Mouse (Mus musculus) layer of hippocampus, adult 9-11 months (tissue): ENCODE measurements at regions not wholly inside any gene's neighbourhood (a gene's known extent, or its start where the extent isn't known, plus 50 kb on each side); places are given as distances from the start of the nearest gene placed in this dataset.

ENCODE experiments used
- DNase-seq: peaks from one replicate; pipeline ENCODE4 v3.0.0; 2022

DNA sequence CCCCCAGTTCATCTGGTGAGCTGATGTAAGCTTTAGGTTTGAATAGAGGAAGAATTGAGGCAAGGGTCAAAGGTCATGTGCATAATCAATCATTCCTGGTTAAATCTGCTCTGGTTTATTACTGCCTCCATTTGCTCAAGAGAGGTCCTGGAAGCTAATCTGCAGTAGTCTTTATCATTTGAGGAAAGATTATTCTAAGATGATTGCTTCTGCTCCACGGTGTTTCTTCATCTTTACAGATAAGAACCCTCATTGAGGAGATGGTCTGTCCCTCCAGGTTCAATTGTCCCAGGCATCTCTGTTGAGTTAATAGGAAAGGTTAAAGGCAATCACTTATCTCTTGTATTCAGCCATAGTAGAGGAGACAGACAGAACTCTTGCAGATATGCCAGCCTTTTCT, 3557.5 kb upstream of the Gm6569 start:
- DNase-seq: no peak

DNA sequence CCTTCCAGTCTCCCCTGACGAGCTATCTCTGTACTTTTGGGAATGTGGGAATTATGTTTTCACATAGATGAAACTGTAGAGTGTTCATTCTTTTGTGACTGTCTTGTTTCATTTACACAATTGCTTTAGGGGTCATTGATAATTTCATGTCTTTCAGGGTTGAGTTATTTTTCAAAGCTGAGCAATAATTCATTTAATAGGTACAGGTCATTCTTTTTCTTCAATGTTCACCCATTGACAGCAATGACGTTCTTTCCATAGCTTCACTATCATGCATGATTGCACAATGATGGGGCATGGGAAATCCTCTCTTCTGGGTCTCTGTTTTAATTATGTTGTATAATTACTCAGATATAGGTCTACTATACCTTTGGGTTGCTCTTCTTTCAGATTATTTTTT, 3512.6 kb upstream of the Gm6569 start:
- no peak for DNase-seq

DNA sequence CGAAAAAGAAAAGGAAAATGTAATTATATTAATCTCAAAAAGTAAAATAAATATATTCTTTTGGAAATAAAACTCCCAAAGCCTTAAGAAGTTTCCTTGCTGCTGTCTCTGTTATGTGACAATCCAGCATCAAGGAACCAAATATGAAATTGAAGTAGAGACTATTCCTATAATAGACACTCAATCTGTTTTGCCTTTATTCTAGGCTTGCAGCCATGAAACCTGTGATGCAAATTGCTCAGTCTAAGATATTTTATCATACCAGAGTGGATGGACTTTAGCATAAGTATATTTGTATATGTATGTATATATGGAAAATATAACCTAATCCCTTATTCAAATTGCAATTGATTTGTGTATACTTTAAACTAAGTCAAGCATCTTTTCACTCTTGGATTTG, 3495.1 kb upstream of the Gm6569 start:
- DNase-seq: no peak

DNA sequence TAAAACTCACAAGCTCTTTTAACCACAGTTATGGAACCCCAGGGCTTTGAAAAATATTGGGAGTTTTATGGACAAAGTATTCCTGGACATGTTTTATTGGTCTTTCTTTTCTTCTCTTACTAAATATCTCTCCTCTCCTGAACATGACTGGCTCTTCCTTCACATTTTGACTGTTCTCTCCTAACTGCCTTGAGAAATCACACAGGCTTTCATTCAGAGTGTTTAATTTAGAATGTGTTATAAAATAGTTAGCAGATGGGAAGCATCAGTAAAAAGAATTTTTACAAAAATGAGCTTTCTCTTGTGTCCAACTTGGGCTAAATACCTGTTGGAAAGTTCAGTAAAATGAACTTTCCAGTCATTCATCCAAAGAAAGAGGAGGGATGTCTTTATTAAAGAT, 3493.0 kb upstream of the Gm6569 start:
- no peak for DNase-seq

DNA sequence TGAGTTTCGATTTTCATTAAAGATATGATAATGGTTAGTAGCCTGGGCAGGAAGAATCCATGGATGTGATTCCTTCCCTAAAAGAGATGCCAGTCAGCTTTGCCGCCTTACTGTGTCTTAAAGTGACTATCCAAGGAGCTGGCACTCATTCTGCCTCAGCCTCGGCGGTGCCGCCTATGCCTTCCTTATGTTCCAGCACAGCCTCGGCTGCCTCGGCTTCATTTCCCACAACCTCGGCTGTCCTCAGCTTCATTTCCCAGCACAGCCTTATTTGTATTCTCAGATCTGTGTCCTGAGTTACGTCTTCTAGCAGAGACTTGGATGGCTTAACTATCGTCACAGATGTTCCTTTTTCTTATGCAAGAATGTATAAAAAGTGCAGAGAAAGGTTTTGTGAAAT, 3476.4 kb upstream of the Gm6569 start:
- DNase-seq: peak; percentile 36

DNA sequence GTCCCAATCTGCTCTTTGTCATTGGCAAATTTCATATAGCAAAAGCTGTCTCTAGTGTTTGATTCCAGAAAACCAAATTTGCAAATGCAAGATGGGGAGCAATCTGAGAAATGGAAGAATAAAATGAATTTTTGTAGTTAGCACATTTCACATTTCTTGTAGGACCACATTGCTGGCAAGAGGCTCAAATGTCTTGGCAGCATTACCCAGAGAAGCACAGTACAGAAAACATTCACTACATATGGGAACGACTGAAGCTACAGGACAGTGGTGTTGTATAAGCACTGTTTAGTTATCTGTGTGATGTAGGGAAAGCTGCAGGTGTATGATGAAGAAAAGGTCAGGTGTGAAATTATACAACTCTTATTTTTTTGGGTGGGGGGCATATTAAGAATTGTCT, 3449.7 kb upstream of the Gm6569 start:
- DNase-seq: no peak

DNA sequence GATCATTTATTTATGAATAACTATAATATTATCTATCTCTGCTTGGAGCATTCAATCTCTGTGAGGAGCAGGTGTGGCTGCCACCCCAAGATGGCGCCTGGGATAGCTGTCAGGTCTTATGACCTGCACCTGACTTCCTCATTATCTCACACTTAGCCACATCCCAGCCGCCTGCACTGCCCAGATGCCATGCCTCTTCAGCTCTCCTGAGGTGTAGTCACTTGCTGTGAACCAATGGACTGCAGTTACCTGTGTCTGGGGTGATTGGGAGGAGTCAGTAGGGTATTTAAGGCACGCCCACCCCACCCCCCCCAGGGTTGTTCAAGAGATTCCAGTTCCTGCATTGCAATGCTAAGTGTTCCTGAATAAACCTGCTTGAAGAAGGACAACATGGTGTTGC, 3418.1 kb upstream of the Gm6569 start:
- no peak for DNase-seq

DNA sequence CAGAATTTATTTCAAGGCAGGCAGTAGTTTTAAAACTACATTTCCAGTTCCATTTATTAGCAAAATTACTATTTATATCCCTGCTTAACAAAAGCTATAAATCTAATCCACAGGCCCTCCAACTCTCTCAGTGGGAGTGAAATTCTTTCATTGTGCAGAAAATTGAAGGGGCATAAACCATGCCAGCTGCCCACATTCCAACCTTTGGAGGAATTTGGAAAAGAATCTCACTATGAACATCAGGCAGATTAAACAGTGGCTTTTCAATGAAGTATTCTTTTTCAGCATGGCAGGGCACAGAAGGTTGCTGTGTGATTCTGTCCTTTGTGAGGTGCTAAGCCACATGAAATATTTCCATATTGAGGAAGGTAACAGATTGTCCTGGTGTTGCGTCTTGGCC, 3408.8 kb upstream of the Gm6569 start:
- no peak for DNase-seq
